Mouse (Mus musculus) spleen, adult 2 months (tissue): ENCODE measurements around the gene Cep170.

Experiments
- CTCF ChIP-seq: fragments of 200-500 bp; IDR thresholded peaks from 2 replicates; pipeline ENCODE4 v1.5.1; 2011; ENCODE audit warnings: mild to moderate bottlenecking, inconsistent platforms; ENCODE audit not compliant: insufficient read depth, insufficient read length, insufficient replicate concordance; ENCODE audit errors: extremely low read depth
- POLR2A ChIP-seq: fragments of 200-500 bp; IDR thresholded peaks from 2 replicates; pipeline ENCODE4 v1.6.1; 2011; ENCODE audit warnings: low read depth, low read length, inconsistent platforms

DNA sequence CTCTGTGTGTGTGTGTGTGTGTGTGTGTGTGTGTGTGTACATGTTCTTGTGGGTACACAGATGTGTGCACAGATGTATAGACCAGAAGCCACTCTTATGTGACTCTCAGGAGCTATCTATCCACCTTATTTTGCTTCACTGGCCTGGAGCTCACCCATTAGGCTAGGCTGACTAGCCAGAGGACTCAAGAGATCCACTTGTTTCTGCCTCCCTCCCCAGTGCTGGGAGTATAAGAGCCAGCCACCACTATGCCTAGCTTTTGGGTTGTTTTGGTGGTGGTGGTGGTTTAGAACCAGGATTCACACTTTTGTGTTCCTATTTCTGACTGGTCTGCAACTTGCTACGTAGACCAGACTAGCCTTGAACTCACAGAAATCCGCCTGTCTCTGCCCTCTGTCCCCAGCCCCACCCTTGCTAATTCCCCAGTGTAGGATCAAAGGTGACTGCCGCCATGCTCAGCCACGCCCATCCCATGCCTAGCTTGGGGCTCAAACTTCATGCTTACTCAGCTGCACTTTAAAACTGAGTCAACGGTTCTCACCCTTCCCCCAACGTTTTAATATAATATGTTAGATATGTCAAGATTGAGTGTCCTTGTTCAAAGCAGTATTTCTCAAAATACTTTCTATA is 125.5 kb downstream of the Cep170 start:
- TF ChIP-seq CTCF = no peak
- no peak for TF ChIP-seq POLR2A
